Mouse (Mus musculus): ENCODE data around the gene Lsm14b. TPM values are rescaled to one million over a fixed set of nuclear protein-coding genes. Genes with fewer than 3 reads are reported as not detected.
A peak's percentile ranks its signal among the peaks of the same experiment; 100 is the strongest.

Lsm14b gene
- total and polyA plus RNA-seq, 3 experiments, result 34.2 to 44.4 TPM; not detected in 1

GRCm38 (mm10) chr2:179976628-179977343, 48.0 kb upstream of the Lsm14b start, which contains the start of gene Taf4 (continued):
- TF ChIP-seq ELF1 (IDR thresholded peaks at IDR 0.05; ENCODE audit: low read depth, low read length) (0 out of 2 replicates have a peak, but pooled peaks have one; percentile 13), RCOR1 (IDR thresholded peaks at IDR 0.05; ENCODE audit: low read depth, low read length) (no peak), ZC3H11A (IDR thresholded peaks at IDR 0.05; ENCODE audit: low read depth, low read length) (no peak)

GRCm38 (mm10) chr2:179977344-179978025, 47.3 kb upstream of the Lsm14b start:
- Histone ChIP-seq H3K4me1 (ENCODE audit: control insufficient read depth in 1 of 2, insufficient read depth in 2 of 2, low read length in 2 of 2) (peaks cover 0 to 17% of the 10 kb centered on the region in 2 experiments; a peak in 3 of 4 replicates), H3K79me2 (ENCODE audit: control insufficient read depth, insufficient read depth, low read length, poor library complexity) (peaks cover 39% of the 10 kb centered on the region), H3K36me3 (ENCODE audit: control insufficient read depth in 1 of 2, insufficient read depth in 2 of 2, low read length in 2 of 2) (peaks cover 0 to 15% of the 10 kb centered on the region in 2 experiments; a peak in 2 of 4 replicates), H3K27me3 (ENCODE audit: control insufficient read depth in 1 of 2, insufficient read depth in 2 of 2, low read length in 2 of 2) (no peaks in the 10 kb centered on the region), H3K27ac (ENCODE audit: control insufficient read depth, low read depth, low read length) (no peak overlapping the region), H3K9me3 (replicated peaks; ENCODE audit: insufficient read depth, low read length) (no peaks in the 10 kb centered on the region), H3K4me3 (ENCODE audit: control insufficient read depth in 1 of 2, insufficient read depth in 1 of 2, low read depth in 2 of 2, low read length in 2 of 2) (peak overlapping the region; percentile 70 to 94), H3K9ac (ENCODE audit: control insufficient read depth, low read depth, low read length, poor library complexity, severe bottlenecking) (peak overlapping the region; percentile 98)
- DNase-seq (ENCODE audit: low read depth, low spot score), result no peak
- TF ChIP-seq ZKSCAN1 (IDR thresholded peaks at IDR 0.05; ENCODE audit: low read depth, low read length) (no peak), ZNF384 (IDR thresholded peaks at IDR 0.05; ENCODE audit: low read depth, low read length) (peak; percentile 79)

- H3K27me3 ChIP-seq (ENCODE audit: control insufficient read depth in 1 of 2, insufficient read depth in 2 of 2, low read length in 2 of 2), result no peaks in the 10 kb centered on the region
- peaks cover 32% of the 10 kb centered on the region for H3K79me2 ChIP-seq (ENCODE audit: control insufficient read depth, insufficient read depth, low read length, poor library complexity)
- H3K9me3 ChIP-seq (replicated peaks; ENCODE audit: insufficient read depth, low read length), result no peaks in the 10 kb centered on the region
- no peak overlapping the region for H3K27ac ChIP-seq (ENCODE audit: control insufficient read depth, low read depth, low read length)
- no peak for DNase-seq (ENCODE audit: low read depth, low spot score)
- H3K4me1 ChIP-seq (ENCODE audit: control insufficient read depth in 1 of 2, insufficient read depth in 2 of 2, low read length in 2 of 2), result peaks cover 0 to 16% of the 10 kb centered on the region in 2 experiments; a peak in 3 of 4 replicates
- H3K4me3 ChIP-seq (ENCODE audit: control insufficient read depth in 1 of 2, insufficient read depth in 1 of 2, low read depth in 2 of 2, low read length in 2 of 2), result no peak overlapping the region
- no peak overlapping the region for H3K9ac ChIP-seq (ENCODE audit: control insufficient read depth, low read depth, low read length, poor library complexity, severe bottlenecking)
- no peak for TF ChIP-seq E2F4 (IDR thresholded peaks at IDR 0.05; ENCODE audit: borderline replicate concordance, low read depth, low read length)
- no peak for TF ChIP-seq RAD21 (IDR thresholded peaks at IDR 0.05; ENCODE audit: low read depth, low read length)
- TF ChIP-seq MAZ (IDR thresholded peaks at IDR 0.05; ENCODE audit: low read depth, low read length), result no peak
- no peak for TF ChIP-seq USF1 (IDR thresholded peaks at IDR 0.05; ENCODE audit: low read depth, low read length)
- TF ChIP-seq RCOR1 (IDR thresholded peaks at IDR 0.05; ENCODE audit: low read depth, low read length), result no peak
- TF ChIP-seq BHLHE40 (IDR thresholded peaks at IDR 0.05; ENCODE audit: borderline replicate concordance, low read depth, low read length), result no peak
- TF ChIP-seq POLR2AphosphoS5 (IDR thresholded peaks at IDR 0.05; ENCODE audit: borderline replicate concordance, low read depth, low read length), result no peak
- no peak for TF ChIP-seq ZMIZ1 (IDR thresholded peaks at IDR 0.05; ENCODE audit: low read depth, low read length)
- TF ChIP-seq TCF12 (IDR thresholded peaks at IDR 0.05; ENCODE audit: low read depth, low read length), result no peak
- TF ChIP-seq UBTF (IDR thresholded peaks at IDR 0.05; ENCODE audit: borderline replicate concordance, insufficient read depth, low read depth, low read length), result no peak
- no peak for TF ChIP-seq KAT2A (conservative IDR thresholded peaks at IDR 0.05; ENCODE audit: low read depth, low read length)
- TF ChIP-seq MYC (IDR thresholded peaks at IDR 0.05; ENCODE audit: low read depth, low read length), result no peak
- no peak for TF ChIP-seq GABPA (IDR thresholded peaks at IDR 0.05; ENCODE audit: low read depth, low read length)
- no peak for TF ChIP-seq NELFE (IDR thresholded peaks at IDR 0.05; ENCODE audit: low read depth, low read length)
- TF ChIP-seq ZNF384 (IDR thresholded peaks at IDR 0.05; ENCODE audit: low read depth, low read length), result no peak
- no peak for TF ChIP-seq MAX (IDR thresholded peaks at IDR 0.05; ENCODE audit: low read length)
- TF ChIP-seq MAFK (IDR thresholded peaks at IDR 0.05; ENCODE audit: borderline replicate concordance, low read depth, low read length), result no peak
- no peak for TF ChIP-seq MYB (IDR thresholded peaks at IDR 0.05; ENCODE audit: low read depth, low read length)
- TF ChIP-seq ELF1 (IDR thresholded peaks at IDR 0.05; ENCODE audit: low read depth, low read length), result no peak
- H3K36me3 ChIP-seq (ENCODE audit: control insufficient read depth in 1 of 2, insufficient read depth in 2 of 2, low read length in 2 of 2), result peaks cover 0 to 11% of the 10 kb centered on the region in 2 experiments; a peak in 2 of 4 replicates
Measured at GRCm38 (mm10) chr2:179978250-179978649, 46.5 kb upstream of the Lsm14b start.
